Comparison of ENCODE assay signal across 19 mouse cellular contexts in genomic region chr10:82923547-82923946, GRCm38 (mm10).
"Had no signal": no experiment of that assay in that cellular context is flagged by ENCODE, and none has a peak within 500 bp of the region (broad histone marks: within the 10 kb centered on the region; RNA-seq: fewer than 3 reads in every experiment).

No protein-coding gene starts in this region.

- H3K4me2 ChIP-seq: lung, embryonic 14.5 days; midbrain, embryonic 11.5 days; midbrain, embryonic 13.5 days; neural tube, embryonic 13.5 days; neural tube, embryonic 15.5 days had no signal

- H3K27me3 ChIP-seq: midbrain, embryonic 13.5 days; neural tube, embryonic 13.5 days; neural tube, embryonic 15.5 days had no signal

- DNase-seq: lung, adult 18-20 months; lung, embryonic 14.5 days; lung, postnatal 10 days; lung, postnatal 4 days; retina, postnatal 1 day; right cerebral cortex, adult 18-20 months; right cerebral cortex, postnatal 25 days; right cerebral cortex, postnatal 4 days; spleen, adult 18-20 months; thymus, adult 18-20 months; thymus, postnatal 14 days; thymus, postnatal 4 days had no signal

- H3K27ac ChIP-seq: midbrain, embryonic 13.5 days; neural tube, embryonic 13.5 days; neural tube, embryonic 15.5 days had no signal

- H3K9me3 ChIP-seq: neural tube, embryonic 15.5 days had no signal

- H3K36me3 ChIP-seq: midbrain, embryonic 13.5 days; neural tube, embryonic 13.5 days; neural tube, embryonic 15.5 days had no signal

- H3K4me3 ChIP-seq: megakaryocyte, embryonic 14.5 days; midbrain, embryonic 13.5 days; myocyte; neural tube, embryonic 13.5 days; neural tube, embryonic 15.5 days had no signal

- ATAC-seq: midbrain, embryonic 13.5 days; midbrain, embryonic 16.5 days had no signal

- H3K4me1 ChIP-seq: midbrain, embryonic 13.5 days had no signal

- H3K9ac ChIP-seq: lung, embryonic 14.5 days; midbrain, embryonic 13.5 days; neural tube, embryonic 13.5 days; neural tube, embryonic 15.5 days had no signal
